Mouse (Mus musculus) layer of hippocampus, adult 11-12 months (tissue): ENCODE data around the gene B4galnt2.

Source experiments
- DNase-seq: peaks from one replicate; pipeline ENCODE4 v3.0.0; 2022; ENCODE audit warnings: low spot score

Gene B4galnt2

GRCm38 (mm10) chr11:95826317-95827167 lies 88.1 kb downstream of the B4galnt2 start:
- no peak for DNase-seq

GRCm38 (mm10) chr11:95825625-95826024 lies 89.1 kb downstream of the B4galnt2 start:
- DNase-seq, result no peak

GRCm38 (mm10) chr11:95824877-95825243 lies 89.8 kb downstream of the B4galnt2 start:
- DNase-seq, result no peak

GRCm38 (mm10) chr11:95824071-95824876 lies 90.4 kb downstream of the B4galnt2 start, which contains the start of gene Phospho1:
TSS of gene Phospho1 (plus strand) at chr11:95824499.
- DNase-seq, result peak; percentile 90

DNA sequence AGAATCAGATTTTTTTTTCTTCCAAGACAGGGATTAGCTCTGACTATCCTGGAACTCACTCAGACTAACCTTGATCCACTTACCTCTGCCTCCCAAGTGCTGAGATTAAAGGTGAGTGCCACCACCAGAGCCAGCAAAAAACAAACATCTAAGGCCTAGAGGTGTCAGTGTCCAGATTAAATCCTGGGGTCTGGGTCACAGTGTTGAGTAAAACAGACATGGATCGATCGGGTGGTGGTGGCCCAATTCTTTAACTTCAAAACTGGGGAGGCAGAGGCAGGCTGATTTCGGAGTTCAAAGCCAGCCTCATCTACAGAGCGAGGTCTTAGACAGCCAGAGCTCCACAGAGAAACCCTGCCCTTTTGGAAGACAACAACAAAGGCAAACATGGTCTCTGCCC lies 92.3 kb downstream of the B4galnt2 start:
- no peak for DNase-seq

- no peak for DNase-seq
Observed at GRCm38 (mm10) chr11:95821511-95821910, 93.2 kb downstream of the B4galnt2 start.

GRCm38 (mm10) chr11:95819138-95819537 lies 95.6 kb downstream of the B4galnt2 start:
- no peak for DNase-seq
